Mouse (Mus musculus): Measurements from ENCODE around the gene Itsn1. TPM values are rescaled to one million over a fixed set of nuclear protein-coding genes. Genes with fewer than 3 reads are reported as not detected.

Gene Itsn1
- polyA plus RNA-seq (2012; rRNA removed) = 18.4 and 43.7 TPM in 2 replicates

GRCm38 (mm10) chr16:91729066-91729482 lies at the start of gene Itsn1:
Gene Itsn1 (plus strand): TSS chr16:91729281.
- TF ChIP-seq POLR2A (IDR thresholded peaks at IDR 0.05; ENCODE audit: borderline replicate concordance, extremely low read depth, low read depth, low read length) (peak; percentile 87; the same call in 1 of the 2 replicates), CTCF (IDR thresholded peaks at IDR 0.05; ENCODE audit: insufficient read depth, low read length) (no peak)
- Histone ChIP-seq H3K4me1 (ENCODE audit: control insufficient read depth, insufficient read depth, low read length) (peaks cover 6% of the 10 kb centered on the region; the same call in 1 of the 2 replicates), H3K4me3 (replicated peaks; ENCODE audit: extremely low read depth, low read depth, low read length) (peak within 1 kb of the TSS; percentile 81)
- peak; percentile 99 for DNase-seq
- under 1% methylated on average over 33 of the region's 33 CpGs for WGBS

GRCm38 (mm10) chr16:91680656-91681055 lies 48.4 kb upstream of the Itsn1 start:
- Histone ChIP-seq H3K4me1 (ENCODE audit: control insufficient read depth, insufficient read depth, low read length) (no peaks in the 10 kb centered on the region), H3K4me3 (replicated peaks; ENCODE audit: extremely low read depth, low read depth, low read length) (no peak overlapping the region)
- 66% methylated on average over 5 of the region's 5 CpGs for WGBS
- no peak for DNase-seq
- no peak for TF ChIP-seq CTCF (IDR thresholded peaks at IDR 0.05; ENCODE audit: insufficient read depth, low read length)
- TF ChIP-seq POLR2A (IDR thresholded peaks at IDR 0.05; ENCODE audit: borderline replicate concordance, extremely low read depth, low read depth, low read length) = no peak

- H3K4me3 ChIP-seq (replicated peaks; ENCODE audit: extremely low read depth, low read depth, low read length) = no peak overlapping the region
- no peak for DNase-seq
- H3K4me1 ChIP-seq (ENCODE audit: control insufficient read depth, insufficient read depth, low read length) = peaks cover 5% of the 10 kb centered on the region
- 59% methylated on average over 5 of the region's 5 CpGs for WGBS
- TF ChIP-seq POLR2A (IDR thresholded peaks at IDR 0.05; ENCODE audit: borderline replicate concordance, extremely low read depth, low read depth, low read length) = no peak
- TF ChIP-seq CTCF (IDR thresholded peaks at IDR 0.05; ENCODE audit: insufficient read depth, low read length) = no peak
Measured at GRCm38 (mm10) chr16:91685526-91685925, 43.6 kb upstream of the Itsn1 start.

GRCm38 (mm10) chr16:91686369-91686768 lies 42.7 kb upstream of the Itsn1 start:
- TF ChIP-seq POLR2A (IDR thresholded peaks at IDR 0.05; ENCODE audit: borderline replicate concordance, extremely low read depth, low read depth, low read length) (no peak), CTCF (IDR thresholded peaks at IDR 0.05; ENCODE audit: insufficient read depth, low read length) (no peak)
- Histone ChIP-seq H3K4me1 (ENCODE audit: control insufficient read depth, insufficient read depth, low read length) (peaks cover 5% of the 10 kb centered on the region), H3K4me3 (replicated peaks; ENCODE audit: extremely low read depth, low read depth, low read length) (no peak overlapping the region)
- DNase-seq = no peak
- 81% methylated on average over 5 of the region's 5 CpGs for WGBS

GRCm38 (mm10) chr16:91688023-91688618 lies 41.0 kb upstream of the Itsn1 start:
- no peak for DNase-seq
- peak overlapping the region; percentile 55 for H3K4me3 ChIP-seq (replicated peaks; ENCODE audit: extremely low read depth, low read depth, low read length)
- H3K4me1 ChIP-seq (ENCODE audit: control insufficient read depth, insufficient read depth, low read length) = peaks cover 5% of the 10 kb centered on the region
- 2% methylated on average over 51 of the region's 51 CpGs for WGBS
- TF ChIP-seq CTCF (IDR thresholded peaks at IDR 0.05; ENCODE audit: insufficient read depth, low read length) (no peak), POLR2A (IDR thresholded peaks at IDR 0.05; ENCODE audit: borderline replicate concordance, extremely low read depth, low read depth, low read length) (no peak)

- Histone ChIP-seq H3K4me1 (ENCODE audit: control insufficient read depth, insufficient read depth, low read length) (peaks cover 5% of the 10 kb centered on the region), H3K4me3 (replicated peaks; ENCODE audit: extremely low read depth, low read depth, low read length) (peak within 1 kb of the TSS; percentile 80)
- under 1% methylated on average over 62 of the region's 71 CpGs for WGBS
- TF ChIP-seq CTCF (IDR thresholded peaks at IDR 0.05; ENCODE audit: insufficient read depth, low read length) = no peak
- TF ChIP-seq POLR2A (IDR thresholded peaks at IDR 0.05; ENCODE audit: borderline replicate concordance, extremely low read depth, low read depth, low read length) = peak; percentile 50; the same call in 1 of the 2 replicates
- DNase-seq = peak; percentile 90
Measured at GRCm38 (mm10) chr16:91688619-91689334, 40.3 kb upstream of the Itsn1 start, which contains the start of gene Donson. Gene Donson (minus strand): TSS chr16:91688770.

- Histone ChIP-seq H3K4me1 (ENCODE audit: control insufficient read depth, insufficient read depth, low read length) (peaks cover 5% of the 10 kb centered on the region), H3K4me3 (replicated peaks; ENCODE audit: extremely low read depth, low read depth, low read length) (no peak overlapping the region)
- no peak for DNase-seq
- 56% methylated on average over 7 of the region's 7 CpGs for WGBS
- TF ChIP-seq POLR2A (IDR thresholded peaks at IDR 0.05; ENCODE audit: borderline replicate concordance, extremely low read depth, low read depth, low read length) (no peak), CTCF (IDR thresholded peaks at IDR 0.05; ENCODE audit: insufficient read depth, low read length) (no peak)
Measured at GRCm38 (mm10) chr16:91689791-91690190, 39.3 kb upstream of the Itsn1 start.

- DNase-seq = peak; percentile 59
- no peak overlapping the region for H3K4me3 ChIP-seq (replicated peaks; ENCODE audit: extremely low read depth, low read depth, low read length)
- peak; percentile 95 for TF ChIP-seq CTCF (IDR thresholded peaks at IDR 0.05; ENCODE audit: insufficient read depth, low read length)
- no peak for TF ChIP-seq POLR2A (IDR thresholded peaks at IDR 0.05; ENCODE audit: borderline replicate concordance, extremely low read depth, low read depth, low read length)
- WGBS = 24% methylated on average over 14 of the region's 14 CpGs
- no peaks in the 10 kb centered on the region for H3K4me1 ChIP-seq (ENCODE audit: control insufficient read depth, insufficient read depth, low read length)
Measured at GRCm38 (mm10) chr16:91694455-91695084, 34.5 kb upstream of the Itsn1 start.

GRCm38 (mm10) chr16:91695108-91695755 lies 33.8 kb upstream of the Itsn1 start:
- no peak overlapping the region for H3K4me3 ChIP-seq (replicated peaks; ENCODE audit: extremely low read depth, low read depth, low read length)
- no peaks in the 10 kb centered on the region for H3K4me1 ChIP-seq (ENCODE audit: control insufficient read depth, insufficient read depth, low read length)
- no peak for DNase-seq
- TF ChIP-seq CTCF (IDR thresholded peaks at IDR 0.05; ENCODE audit: insufficient read depth, low read length) (no peak), POLR2A (IDR thresholded peaks at IDR 0.05; ENCODE audit: borderline replicate concordance, extremely low read depth, low read depth, low read length) (no peak)
- WGBS = 33% methylated on average over 8 of the region's 8 CpGs
